Mouse (Mus musculus) G1E-ER4 (cell line): ENCODE measurements around the gene Igf1r. TPM values are rescaled to one million over a fixed set of nuclear protein-coding genes. Genes with fewer than 3 reads are reported as not detected.

Experiments
- GATA1 ChIP-seq: IDR thresholded peaks from one replicate; pipeline ENCODE4 v1.8.0; 2012; ENCODE audit warnings: low read length, inconsistent platforms
- polyA plus RNA-seq: library from polyadenylated mRNA; stranded (reverse); fragments of >175 nt; gene quantifications from 2 replicates; pipeline ENCODE4 v1.2.3, GENCODE M21; 2012

Igf1r gene
- polyA plus RNA-seq, 1 experiment, result 7.9 TPM

DNA sequence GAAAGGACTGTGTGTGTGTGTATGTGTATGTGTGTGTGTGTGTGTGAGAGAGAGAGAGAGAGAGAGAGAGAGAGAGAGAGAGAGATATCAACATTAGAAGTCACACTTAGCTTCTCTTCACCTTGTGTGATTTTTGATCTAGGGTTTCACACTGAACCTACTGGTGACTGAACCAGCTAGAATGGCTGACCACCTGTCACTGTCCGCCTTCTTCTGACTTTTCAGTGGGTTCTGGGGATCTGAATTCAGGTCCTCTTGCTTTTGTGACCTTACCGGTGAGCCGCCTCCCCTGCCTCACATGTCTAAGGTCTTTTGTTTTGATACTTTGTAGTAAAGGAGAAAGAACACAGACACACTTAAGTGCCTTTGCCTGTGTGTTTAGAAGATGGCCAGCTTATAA is 118.4 kb downstream of the Igf1r start:
- no peak for TF ChIP-seq GATA1

DNA sequence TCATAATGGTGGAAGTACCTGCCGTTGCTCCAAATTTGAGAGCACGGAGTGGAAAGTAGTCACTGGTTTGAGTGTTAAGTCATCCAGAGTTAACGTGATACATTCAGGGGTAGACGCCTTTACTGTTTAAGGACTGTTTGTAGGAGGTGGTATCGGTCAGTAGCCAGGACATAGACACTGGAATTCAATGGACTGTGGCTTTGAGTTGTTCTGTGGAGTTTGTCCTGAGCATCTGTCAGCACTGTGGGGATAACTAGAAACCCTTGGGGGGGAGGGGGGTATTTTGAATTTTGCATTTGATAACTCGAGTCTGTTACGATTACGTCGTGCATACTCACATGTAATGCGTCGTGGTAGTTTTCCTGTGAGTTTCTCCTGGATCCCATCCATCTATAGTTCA is 119.1 kb downstream of the Igf1r start:
- TF ChIP-seq GATA1, result no peak

DNA sequence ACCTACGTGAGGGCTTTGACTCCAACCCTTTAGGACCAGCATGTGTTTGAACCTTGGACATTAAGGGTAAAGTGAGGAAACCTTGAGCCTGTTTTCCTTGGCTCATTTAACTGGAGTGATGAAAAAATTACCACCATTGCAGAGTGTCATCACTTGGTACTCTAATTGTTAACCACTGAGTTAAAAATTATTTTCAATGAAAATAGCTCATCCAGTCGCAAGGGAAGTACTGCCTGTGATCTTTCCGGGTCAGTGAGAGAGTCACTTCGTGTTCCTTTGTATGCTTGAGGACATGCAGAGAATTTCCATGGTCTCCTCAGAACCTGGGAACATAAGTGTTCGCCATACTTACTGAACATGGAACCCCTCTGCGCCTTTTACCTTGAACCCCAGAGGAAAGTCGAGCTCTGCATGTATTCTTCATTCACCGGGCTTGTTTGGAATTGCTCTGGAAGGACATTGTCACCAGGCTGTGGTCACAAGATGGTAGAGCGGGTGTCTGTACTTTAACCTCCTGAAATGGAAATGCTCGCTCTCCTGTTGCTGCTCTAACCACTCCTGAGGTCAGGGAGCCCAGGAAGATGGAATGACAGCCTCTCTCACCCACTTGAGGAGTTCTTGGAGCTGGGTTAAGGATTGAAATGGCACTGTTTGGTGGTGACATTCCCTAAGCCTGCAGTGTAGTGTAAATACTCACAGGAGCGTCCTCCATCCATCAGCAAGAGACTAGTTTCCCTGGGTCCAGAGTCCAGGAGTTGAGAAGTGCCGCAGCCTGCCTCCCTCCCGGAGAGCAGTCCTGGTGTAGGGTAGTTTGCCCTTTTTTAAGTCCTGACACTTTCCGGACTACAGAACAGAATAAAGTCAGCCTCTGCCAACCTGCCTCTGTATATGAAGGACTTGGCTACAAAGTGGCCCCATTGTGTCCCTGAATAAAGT is 120.2 kb downstream of the Igf1r start:
- no peak for TF ChIP-seq GATA1

DNA sequence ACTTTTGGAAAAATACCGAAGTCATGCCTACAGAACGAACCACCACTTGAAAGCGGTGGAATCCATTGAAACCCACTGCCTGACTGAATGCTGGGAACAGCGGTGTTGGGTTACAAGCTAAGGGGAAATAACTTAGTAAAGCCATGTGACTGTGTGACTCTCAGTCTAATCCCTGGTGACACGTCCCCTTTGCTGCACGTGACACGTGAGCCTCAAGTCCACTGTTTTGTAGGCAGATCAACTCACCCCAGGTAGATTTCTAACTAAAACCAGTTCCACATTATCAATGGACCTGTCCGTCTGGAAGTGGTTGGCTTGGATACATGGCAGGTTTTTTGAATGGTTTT is 120.8 kb downstream of the Igf1r start:
- TF ChIP-seq GATA1, result no peak

DNA sequence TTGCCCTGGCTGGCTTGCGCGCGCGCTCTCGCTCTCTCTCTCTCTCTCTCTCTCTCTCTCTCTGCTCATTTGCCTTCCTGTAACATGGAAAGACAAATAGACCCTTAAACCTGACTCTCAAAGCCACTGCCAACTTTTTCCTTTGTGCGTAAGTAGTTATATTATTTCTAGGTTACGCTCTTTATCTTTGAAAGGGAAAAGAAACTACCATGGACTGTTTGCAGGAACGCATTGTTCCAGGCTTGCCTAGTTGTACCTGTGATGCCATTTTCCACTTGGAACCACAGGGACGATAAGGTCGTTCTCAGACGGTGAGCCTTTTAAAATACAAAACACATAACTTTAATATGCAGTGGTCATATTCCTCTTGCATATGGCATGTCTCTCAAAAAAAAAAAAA is 122.1 kb downstream of the Igf1r start:
- no peak for TF ChIP-seq GATA1

DNA sequence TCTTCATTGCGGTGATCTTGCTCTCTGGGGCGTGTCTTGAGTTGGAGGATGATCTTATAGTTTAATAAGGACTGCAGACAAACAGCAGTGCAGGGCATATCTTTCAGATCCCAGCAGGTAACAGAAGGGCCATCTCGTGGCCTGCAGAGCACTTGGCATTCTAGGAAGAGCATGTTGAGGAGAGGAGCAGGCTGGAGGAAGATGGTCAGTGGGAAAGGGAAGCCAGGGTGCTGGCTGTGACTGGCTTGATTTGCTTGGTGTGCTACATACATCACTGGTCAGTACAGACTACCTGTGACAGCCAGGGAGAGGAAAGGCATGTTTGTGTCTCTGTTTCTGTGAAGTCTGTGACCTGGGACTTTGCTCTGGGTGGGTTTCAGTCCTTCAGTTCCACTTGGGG is 122.8 kb downstream of the Igf1r start:
- no peak for TF ChIP-seq GATA1

DNA sequence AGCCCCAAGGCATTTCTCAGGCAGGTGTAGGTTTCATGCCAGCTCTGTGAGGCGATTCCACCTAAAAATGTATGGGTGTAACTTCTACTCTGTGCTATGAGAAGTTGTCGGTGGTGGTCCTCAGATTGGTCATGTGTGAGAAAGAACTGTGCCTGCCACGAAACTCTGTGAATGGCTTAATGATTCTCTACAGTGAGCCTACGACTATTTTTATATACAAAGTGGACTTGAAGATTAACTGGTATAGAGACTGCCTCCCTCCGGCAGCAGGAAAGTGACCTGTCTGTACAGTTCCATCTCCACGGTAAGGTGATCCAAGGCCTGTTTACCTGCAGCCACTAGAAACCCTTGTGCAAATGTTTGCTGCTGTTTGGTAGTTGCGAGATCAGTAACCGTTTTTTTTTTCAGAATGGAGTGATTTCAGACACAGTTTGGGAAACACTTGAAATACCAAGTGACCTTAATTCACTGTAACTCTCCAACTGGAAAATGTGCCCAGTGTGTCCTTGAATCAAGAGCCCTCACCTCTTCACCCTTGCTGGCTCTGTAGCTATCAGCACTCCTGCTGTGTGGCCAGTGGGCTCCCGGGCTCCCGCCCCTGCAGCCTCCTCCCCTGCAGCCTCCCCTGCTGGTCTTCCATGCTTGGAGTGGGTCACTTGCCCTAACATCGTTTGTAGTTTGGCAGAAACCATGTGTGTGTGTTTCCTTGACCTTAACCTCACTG is 127.7 kb downstream of the Igf1r start:
- TF ChIP-seq GATA1, result no peak

DNA sequence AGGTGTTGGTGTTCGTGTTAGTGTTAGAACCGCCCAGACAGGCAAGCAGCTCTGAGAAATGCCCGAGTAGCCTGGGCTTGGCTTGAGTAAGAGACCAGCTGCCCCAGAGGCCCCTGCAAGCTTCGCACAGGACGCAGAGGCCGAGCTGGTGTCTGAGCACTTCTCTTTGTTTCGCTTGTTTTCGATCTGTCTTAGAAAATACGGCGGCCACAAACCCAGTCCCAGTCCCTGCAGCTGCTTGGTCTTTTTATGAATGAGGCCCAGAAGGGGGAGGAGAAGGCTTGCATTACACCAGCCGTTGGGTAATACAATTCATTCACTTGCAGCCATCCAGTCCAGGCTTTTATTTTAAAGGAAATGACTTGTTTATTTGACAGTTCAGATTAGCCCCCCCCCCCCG is 132.7 kb downstream of the Igf1r start:
- TF ChIP-seq GATA1, result no peak

DNA sequence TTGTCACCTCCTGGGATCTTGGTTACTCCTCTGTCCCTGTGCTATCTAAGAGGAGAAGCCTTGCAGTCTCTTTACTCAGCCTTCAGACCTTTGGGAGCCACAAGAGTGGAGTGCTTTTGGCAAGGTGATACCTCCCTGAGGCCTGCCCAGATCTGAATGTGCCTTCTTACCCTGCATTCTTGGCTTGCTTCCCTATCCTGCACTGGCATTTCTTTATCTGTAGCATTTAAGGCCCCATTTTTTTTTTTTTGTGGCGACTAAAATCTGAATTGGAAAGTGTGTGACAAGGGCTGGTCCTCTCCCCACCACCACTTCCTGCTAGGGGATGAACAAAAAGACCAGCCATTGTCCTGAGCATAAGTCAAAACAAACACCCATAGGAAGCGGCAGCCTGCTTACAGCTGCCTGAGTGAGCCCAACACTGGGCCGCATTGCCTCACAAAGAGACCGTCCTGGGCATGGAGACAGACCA is 133.3 kb downstream of the Igf1r start:
- TF ChIP-seq GATA1, result no peak

DNA sequence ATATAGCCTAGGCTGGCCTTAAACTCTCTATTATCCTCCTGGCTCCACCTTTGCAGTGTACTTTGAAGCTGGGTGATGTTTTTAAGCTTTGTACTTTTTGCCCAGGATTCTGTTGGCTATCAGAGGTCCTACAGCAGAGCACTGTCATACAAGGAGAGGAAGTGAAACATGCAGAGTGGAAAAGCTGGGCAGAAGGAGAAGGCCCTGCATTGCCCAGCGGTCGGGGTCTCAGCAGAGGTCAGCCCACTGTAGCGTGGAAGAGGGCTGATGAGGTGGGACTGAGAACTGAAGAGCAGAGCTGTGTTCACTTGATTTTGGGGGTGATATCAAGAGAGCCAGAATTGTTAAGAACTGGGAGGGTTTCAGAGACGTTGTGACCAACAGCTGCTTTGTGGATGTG is 134.9 kb downstream of the Igf1r start:
- no peak for TF ChIP-seq GATA1

DNA sequence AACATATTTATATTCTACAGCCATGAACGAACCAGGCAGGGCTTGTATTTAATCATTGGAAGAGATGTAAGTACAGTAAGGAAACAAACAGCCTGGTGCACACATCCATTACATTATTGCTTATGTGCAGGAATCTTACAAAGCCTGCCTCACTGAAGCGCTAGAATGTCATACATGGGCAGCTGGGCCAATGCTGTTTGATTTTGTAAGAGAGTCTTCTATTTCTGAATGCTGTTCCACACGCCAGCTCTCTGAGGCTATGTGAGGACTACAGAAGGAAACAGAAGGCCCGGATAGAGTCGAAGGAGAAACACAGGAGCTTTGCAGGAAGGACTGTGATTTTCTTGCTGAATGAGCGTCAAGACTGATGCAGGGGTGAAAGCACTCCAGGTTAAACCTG is 136.2 kb downstream of the Igf1r start:
- TF ChIP-seq GATA1, result no peak

DNA sequence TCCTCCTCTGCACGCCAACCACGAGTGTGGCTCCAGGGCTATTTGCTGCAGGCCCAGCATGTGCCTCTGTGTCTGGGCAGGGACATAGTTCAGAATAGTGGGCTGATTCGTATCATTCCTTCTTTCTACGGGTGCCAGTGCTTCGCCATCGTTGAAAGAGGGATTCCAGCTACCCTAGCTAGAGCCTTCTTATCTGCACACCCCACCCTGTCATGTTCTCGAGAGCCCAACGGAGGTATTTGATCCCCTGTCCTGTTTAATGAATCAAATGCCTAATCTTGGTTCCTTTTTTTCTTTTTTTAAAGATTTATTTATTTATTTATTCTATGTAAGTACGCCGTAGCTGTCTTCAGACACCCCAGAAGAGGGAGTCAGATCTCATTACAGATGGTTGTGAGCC is 137.1 kb downstream of the Igf1r start:
- no peak for TF ChIP-seq GATA1

DNA sequence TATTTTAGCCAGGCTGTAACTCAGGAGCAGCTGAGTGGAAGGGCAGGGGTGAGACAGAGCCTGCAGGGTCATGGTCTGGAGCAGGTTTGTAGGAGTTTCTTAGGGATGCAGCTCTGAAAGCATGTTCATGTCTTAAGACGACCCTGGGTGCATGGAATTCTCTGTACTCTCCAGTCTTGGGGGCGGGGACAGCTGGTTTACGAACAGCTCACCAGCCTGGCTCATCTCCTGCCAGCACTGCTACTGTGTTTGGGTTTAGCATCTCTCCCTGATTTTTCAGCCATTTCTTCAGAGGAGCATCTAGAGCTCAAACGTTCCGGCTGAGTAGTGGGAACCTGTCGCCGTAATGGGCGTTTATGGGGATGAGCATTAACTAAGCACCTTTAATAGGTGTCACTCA is 137.9 kb downstream of the Igf1r start:
- TF ChIP-seq GATA1, result no peak

DNA sequence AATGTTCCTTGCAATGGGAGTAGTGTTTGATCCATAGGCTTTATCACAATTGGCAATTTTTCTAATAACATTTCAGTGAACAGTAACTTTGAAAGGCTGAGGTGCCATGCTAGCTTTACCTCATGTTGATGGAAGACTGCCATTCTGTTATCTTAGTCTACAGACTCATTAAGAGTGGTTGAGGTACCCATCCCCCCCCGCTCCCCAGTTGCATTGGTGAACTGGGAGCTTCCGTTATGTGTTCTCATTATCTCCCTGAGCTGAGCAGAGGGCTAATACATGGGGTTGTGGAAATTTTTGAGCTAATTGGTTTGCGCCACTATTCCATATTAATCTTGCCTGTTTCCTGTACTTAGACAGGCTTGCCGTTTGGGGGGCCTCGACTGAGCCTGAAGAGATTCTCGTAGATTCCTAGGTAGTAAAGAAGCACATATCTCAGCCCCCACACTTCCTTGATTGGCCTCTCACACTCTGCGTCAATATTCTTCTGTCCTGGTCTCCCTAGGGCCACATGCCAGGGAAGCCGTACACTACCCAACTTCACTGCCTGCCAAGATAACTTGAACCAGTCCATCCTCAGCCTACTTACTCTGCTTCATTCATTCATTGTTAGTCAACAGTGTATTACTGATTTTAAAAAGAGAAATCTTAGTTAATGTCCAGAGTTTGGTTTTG is 139.8 kb downstream of the Igf1r start:
- no peak for TF ChIP-seq GATA1

DNA sequence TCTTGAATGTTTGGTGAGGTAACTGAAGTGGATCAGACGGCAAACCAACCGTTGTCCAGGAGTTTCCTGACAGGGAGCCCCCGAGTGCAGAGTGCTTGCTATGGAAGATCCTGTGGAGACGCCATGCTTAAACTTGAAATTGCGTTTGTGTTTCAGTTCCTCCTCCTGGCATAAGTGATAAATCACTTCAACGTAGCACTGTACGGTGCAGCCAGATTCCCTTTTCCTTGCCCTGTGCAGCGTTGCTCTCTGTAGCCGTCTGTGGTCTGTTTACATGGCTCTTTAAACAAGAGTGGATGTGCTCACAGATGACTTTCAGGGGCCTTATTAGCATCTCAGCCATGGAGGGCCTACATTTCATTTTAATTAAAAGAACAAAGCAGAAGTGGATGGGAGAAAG is 141.2 kb downstream of the Igf1r start:
- TF ChIP-seq GATA1, result no peak

DNA sequence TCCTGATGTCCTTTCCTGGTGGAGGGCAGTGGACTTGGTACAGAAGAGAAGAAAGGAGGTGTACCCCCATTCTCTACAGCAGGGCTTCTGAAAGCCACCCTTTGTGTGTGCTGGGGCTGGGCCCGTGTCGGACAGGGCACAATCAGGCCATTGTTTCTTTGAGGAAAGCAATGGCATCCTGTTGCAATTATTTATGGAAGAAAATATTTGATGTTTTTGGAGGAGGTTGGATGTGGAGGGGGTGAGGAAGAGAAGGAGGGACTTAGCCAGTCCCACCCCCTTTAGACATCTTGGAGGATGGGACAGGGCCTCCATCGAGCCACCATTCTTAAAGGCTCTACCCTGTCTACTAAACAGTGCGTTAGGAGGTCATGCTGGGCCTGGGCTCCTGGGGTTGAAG is 142.9 kb downstream of the Igf1r start:
- no peak for TF ChIP-seq GATA1
